Mouse (Mus musculus): ENCODE measurements around the gene Cnih3.

The Cnih3 gene

GRCm38 (mm10) chr1:181353200-181354097 lies 1.0 kb downstream of the Cnih3 start:
- DNase-seq (ENCODE audit: low read depth), result no peak

GRCm38 (mm10) chr1:181355683-181356082 lies 3.3 kb downstream of the Cnih3 start:
- DNase-seq (ENCODE audit: low read depth), result peak; percentile 33

GRCm38 (mm10) chr1:181357870-181358269 lies 5.4 kb downstream of the Cnih3 start:
- no peak for DNase-seq (ENCODE audit: low read depth)

GRCm38 (mm10) chr1:181358526-181358925 lies 6.1 kb downstream of the Cnih3 start:
- DNase-seq (ENCODE audit: low read depth), result peak; percentile 78

GRCm38 (mm10) chr1:181360732-181361131 lies 8.3 kb downstream of the Cnih3 start:
- peak; percentile 24 for DNase-seq (ENCODE audit: low read depth)

GRCm38 (mm10) chr1:181364025-181364424 lies 11.6 kb downstream of the Cnih3 start:
- no peak for DNase-seq (ENCODE audit: low read depth)

- no peak for DNase-seq (ENCODE audit: low read depth)
Observed at GRCm38 (mm10) chr1:181365376-181365775, 12.9 kb downstream of the Cnih3 start.

- DNase-seq (ENCODE audit: low read depth), result no peak
Observed at GRCm38 (mm10) chr1:181368789-181369570, 16.6 kb downstream of the Cnih3 start.

- no peak for DNase-seq (ENCODE audit: low read depth)
Observed at GRCm38 (mm10) chr1:181370370-181370769, 17.9 kb downstream of the Cnih3 start.

- DNase-seq (ENCODE audit: low read depth), result peak; percentile 96
Observed at GRCm38 (mm10) chr1:181371226-181371625, 18.8 kb downstream of the Cnih3 start.

GRCm38 (mm10) chr1:181372306-181372705 lies 19.9 kb downstream of the Cnih3 start:
- peak; percentile 98 for DNase-seq (ENCODE audit: low read depth)

- no peak for DNase-seq (ENCODE audit: low read depth)
Observed at GRCm38 (mm10) chr1:181374627-181375374, 22.4 kb downstream of the Cnih3 start.

- peak; percentile 72 for DNase-seq (ENCODE audit: low read depth)
Observed at GRCm38 (mm10) chr1:181376431-181376830, 24.0 kb downstream of the Cnih3 start.

GRCm38 (mm10) chr1:181379664-181380063 lies 27.2 kb downstream of the Cnih3 start:
- DNase-seq (ENCODE audit: low read depth), result peak; percentile 60

- no peak for DNase-seq (ENCODE audit: low read depth)
Observed at GRCm38 (mm10) chr1:181381410-181382010, 29.1 kb downstream of the Cnih3 start.

- no peak for DNase-seq (ENCODE audit: low read depth)
Observed at GRCm38 (mm10) chr1:181389264-181389663, 36.8 kb downstream of the Cnih3 start.

- DNase-seq (ENCODE audit: low read depth), result no peak
Observed at GRCm38 (mm10) chr1:181392489-181392888, 40.1 kb downstream of the Cnih3 start.

- DNase-seq (ENCODE audit: low read depth), result peak; percentile 22
Observed at GRCm38 (mm10) chr1:181393250-181394149, 41.1 kb downstream of the Cnih3 start.

- peak; percentile 92 for DNase-seq (ENCODE audit: low read depth)
Observed at GRCm38 (mm10) chr1:181395234-181395828, 42.9 kb downstream of the Cnih3 start.

GRCm38 (mm10) chr1:181399179-181399578 lies 46.8 kb downstream of the Cnih3 start:
- no peak for DNase-seq (ENCODE audit: low read depth)
